Mouse (Mus musculus): ENCODE data around the gene Sp6.

DNA sequence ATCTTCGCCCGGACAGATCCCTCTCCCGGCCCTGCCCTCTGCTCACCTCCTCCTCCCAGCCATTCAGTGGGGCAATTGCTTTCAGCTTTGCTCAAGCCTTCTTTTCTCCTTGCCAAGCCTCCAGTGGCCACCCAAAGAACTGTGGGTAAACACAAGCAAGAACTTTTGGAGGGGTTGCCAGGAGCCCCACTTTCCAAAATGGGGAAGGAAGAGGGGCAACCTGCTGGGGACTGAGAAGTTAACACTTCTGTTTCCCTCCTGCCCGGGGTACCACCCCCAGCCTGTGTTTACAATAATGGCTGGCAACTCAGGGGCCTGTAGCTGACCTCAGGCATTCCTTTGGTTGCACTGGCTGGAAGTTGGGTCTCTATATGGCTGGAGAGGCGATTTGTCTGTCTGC lies 10.0 kb upstream of the Sp6 start:
- TF ChIP-seq CTCF (IDR thresholded peaks at IDR 0.05; ENCODE audit: borderline replicate concordance, extremely low read depth, insufficient read depth, insufficient read length) (no peak), POLR2A (IDR thresholded peaks at IDR 0.05; ENCODE audit: borderline replicate concordance, extremely low read depth, insufficient read depth, insufficient read length, poor library complexity, severe bottlenecking) (no peak)
